Mouse (Mus musculus) limb, embryonic 14.5 days (tissue): ENCODE measurements at regions not wholly inside any gene's neighbourhood (a gene's known extent, or its start where the extent isn't known, plus 50 kb on each side); places are given as distances from the start of the nearest gene placed in this dataset.

Source experiments
- ATAC-seq: fragments of 200-750 bp; cut with Nextera tagmentation; 2 replicates; pipeline ENCODE4 v1.8.0; 2017; ENCODE audit warnings: low read depth, moderate number of reproducible peaks, moderate TSS enrichment; ENCODE audit not compliant: low FRiP score
- DNase-seq: peaks from one replicate; pipeline ENCODE4 v3.0.0-alpha.2; 2015; ENCODE audit warnings: low spot score
- H3K27ac ChIP-seq: fragments of 300-500 bp; sonication (generic); replicated peaks from 2 replicates; pipeline ENCODE4 v1.5.1; 2014; ENCODE audit warnings: low read depth, mild to moderate bottlenecking, low read length, moderate library complexity, mixed read lengths
- H3K27me3 ChIP-seq: fragments of 300-500 bp; sonication (generic); 2 replicates; pipeline ENCODE4 v1.6.1; 2014; ENCODE audit warnings: low read length, mixed read lengths; ENCODE audit not compliant: control insufficient read depth, insufficient read depth
- H3K36me3 ChIP-seq: fragments of 300-500 bp; sonication (generic); 2 replicates; pipeline ENCODE4 v1.6.1; 2014; ENCODE audit warnings: mild to moderate bottlenecking, low read length, moderate library complexity, mixed read lengths; ENCODE audit not compliant: control insufficient read depth, insufficient read depth
- H3K4me1 ChIP-seq: fragments of 300-500 bp; sonication (generic); 2 replicates; pipeline ENCODE4 v1.6.1; 2014; ENCODE audit warnings: antibody characterized with exemption, low read length, mixed read lengths; ENCODE audit not compliant: control insufficient read depth, insufficient read depth
- H3K4me2 ChIP-seq: fragments of 300-500 bp; sonication (generic); replicated peaks from 2 replicates; pipeline ENCODE4 v1.6.1; 2014; ENCODE audit warnings: low read depth, mild to moderate bottlenecking, low read length, moderate library complexity; ENCODE audit not compliant: severe bottlenecking
- H3K4me3 ChIP-seq: fragments of 300-500 bp; sonication (generic); replicated peaks from 2 replicates; pipeline ENCODE4 v1.5.1; 2014; ENCODE audit warnings: low read length
- H3K9ac ChIP-seq: fragments of 300-500 bp; sonication (generic); 2 replicates; pipeline ENCODE4 v1.6.1; 2014; ENCODE audit warnings: mild to moderate bottlenecking, low read depth, low read length, moderate library complexity; ENCODE audit not compliant: severe bottlenecking
- H3K9me3 ChIP-seq: fragments of 300-500 bp; sonication (generic); 2 replicates; pipeline ENCODE4 v1.6.1; 2016; ENCODE audit warnings: low read length; ENCODE audit not compliant: control insufficient read depth
- POLR2A ChIP-seq: fragments of 200-500 bp; IDR thresholded peaks from 2 replicates; pipeline ENCODE4 v1.8.0; 2012; ENCODE audit warnings: inconsistent platforms, mild to moderate bottlenecking, moderate library complexity, borderline replicate concordance; ENCODE audit not compliant: insufficient read depth, insufficient read length; ENCODE audit errors: extremely low read depth
- WGBS: fragments of 180-500 bp; shearing (Covaris S2); extraction: QIAGEN DNeasy Blood & Tissue Kit; methylation state at CpG from one replicate; pipeline ENCODE4 v1.1.7; 2014; 5-methylcytosine and 5-hydroxymethylcytosine counted together

DNA sequence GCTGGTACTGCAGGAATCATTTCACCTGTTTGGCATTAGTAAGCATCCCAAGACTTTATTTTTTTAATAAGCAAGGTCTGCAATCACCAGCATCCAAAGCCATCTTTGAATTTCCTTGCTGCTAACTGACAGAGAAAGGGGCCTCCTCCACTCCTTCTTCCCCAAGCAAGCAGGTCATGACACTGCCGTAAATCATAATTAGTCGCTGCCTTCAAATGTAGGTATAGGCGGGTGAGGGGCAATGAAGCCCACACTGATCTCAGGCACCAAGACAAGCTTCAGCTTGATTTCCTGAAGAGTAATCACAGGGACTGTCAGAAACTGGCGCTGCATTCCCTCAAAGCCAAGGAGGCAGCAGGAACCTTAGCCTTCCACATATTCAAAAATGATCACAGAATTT, 73.3 kb upstream of the Ptprt start:
- Histone ChIP-seq H3K4me1 (no peaks in the 10 kb centered on the region), H3K27me3 (no peaks in the 10 kb centered on the region), H3K9me3 (no peaks in the 10 kb centered on the region), H3K9ac (no peak overlapping the region), H3K36me3 (no peaks in the 10 kb centered on the region), H3K4me3 (no peak overlapping the region), H3K27ac (no peak overlapping the region), H3K4me2 (no peak overlapping the region)
- DNase-seq: no peak
- no peak for ATAC-seq
- TF ChIP-seq POLR2A: no peak
- WGBS: 44% methylated on average over 4 of the region's 4 CpGs

DNA sequence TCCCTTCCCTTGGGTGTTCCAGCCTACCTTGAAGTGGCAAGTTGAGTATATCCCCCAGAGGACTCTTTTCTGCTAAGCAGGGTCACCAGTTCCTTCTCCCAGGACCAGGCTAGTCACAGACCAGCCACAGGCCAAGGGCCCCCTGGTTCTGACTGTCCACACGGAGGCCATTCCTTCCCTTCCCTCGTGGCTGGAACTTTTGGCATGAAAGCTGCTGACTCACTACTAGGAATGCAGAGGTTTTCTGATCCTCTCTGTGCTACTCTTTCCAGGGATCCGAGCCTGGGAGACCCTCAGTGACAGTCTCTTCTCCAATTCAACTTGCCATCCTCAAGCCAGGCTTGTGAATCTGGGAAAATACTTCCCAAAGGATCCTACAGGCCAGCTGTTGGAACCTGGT, 59.1 kb upstream of the Ptprt start:
- no peaks in the 10 kb centered on the region for H3K27me3 ChIP-seq
- no peaks in the 10 kb centered on the region for H3K36me3 ChIP-seq
- no peak for ATAC-seq
- no peaks in the 10 kb centered on the region for H3K9me3 ChIP-seq
- no peaks in the 10 kb centered on the region for H3K4me1 ChIP-seq
- H3K4me3 ChIP-seq: no peak overlapping the region
- H3K4me2 ChIP-seq: no peak overlapping the region
- no peak overlapping the region for H3K27ac ChIP-seq
- TF ChIP-seq POLR2A: no peak
- H3K9ac ChIP-seq: no peak overlapping the region
- DNase-seq: no peak
- 47% methylated on average over 3 of the region's 3 CpGs for WGBS

DNA sequence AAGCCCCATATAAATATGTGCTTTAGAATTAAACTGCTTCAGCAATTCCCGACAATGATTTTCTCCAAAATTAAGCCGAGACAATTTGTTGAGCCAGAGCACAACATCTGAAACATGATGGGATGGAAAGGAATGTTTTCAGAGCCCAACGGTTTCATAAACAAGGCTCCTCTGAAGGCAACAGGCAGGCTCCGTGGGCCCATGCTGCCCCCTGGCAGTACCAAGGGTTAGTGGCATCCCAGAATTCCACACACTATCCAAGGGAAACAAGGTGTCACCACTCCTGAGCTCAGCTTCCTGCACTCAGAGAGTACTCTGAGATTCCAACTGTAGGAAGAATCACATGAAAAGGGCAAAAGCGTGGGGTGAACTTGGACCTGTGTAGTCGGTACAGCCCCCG, 57.5 kb upstream of the Ptprt start:
- Histone ChIP-seq H3K4me3 (no peak overlapping the region), H3K27ac (no peak overlapping the region), H3K9ac (no peak overlapping the region), H3K36me3 (no peaks in the 10 kb centered on the region), H3K9me3 (no peaks in the 10 kb centered on the region), H3K4me2 (no peak overlapping the region), H3K27me3 (no peaks in the 10 kb centered on the region), H3K4me1 (no peaks in the 10 kb centered on the region)
- DNase-seq: no peak
- no peak for TF ChIP-seq POLR2A
- ATAC-seq: no peak
- 73% methylated on average over 7 of the region's 7 CpGs for WGBS

DNA sequence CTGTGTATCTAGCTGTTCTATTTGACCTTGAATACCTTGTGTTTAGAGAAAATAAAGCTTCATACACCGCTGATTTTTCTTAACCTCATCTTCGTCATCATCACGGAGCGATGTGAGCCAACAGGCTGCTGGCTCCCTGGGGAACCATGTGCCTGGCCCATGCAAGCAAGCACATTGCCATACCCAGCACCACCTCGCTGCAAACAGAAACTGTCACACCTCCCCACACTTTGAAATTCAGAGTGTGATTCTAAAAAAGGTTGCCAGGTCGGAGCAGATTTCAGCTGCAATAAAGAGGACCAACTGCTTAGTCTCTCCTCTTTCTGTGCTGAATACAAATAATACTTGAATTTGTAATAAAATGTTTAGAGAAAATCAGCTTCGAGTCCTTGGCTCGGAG, 54.0 kb upstream of the Ptprt start:
- Histone ChIP-seq H3K27me3 (no peaks in the 10 kb centered on the region), H3K4me1 (no peaks in the 10 kb centered on the region), H3K9me3 (no peaks in the 10 kb centered on the region), H3K4me2 (no peak overlapping the region), H3K27ac (no peak overlapping the region), H3K9ac (no peak overlapping the region), H3K36me3 (no peaks in the 10 kb centered on the region), H3K4me3 (no peak overlapping the region)
- DNase-seq (no peak), ATAC-seq (no peak)
- no peak for TF ChIP-seq POLR2A
- 72% methylated on average over 8 of the region's 8 CpGs for WGBS

DNA sequence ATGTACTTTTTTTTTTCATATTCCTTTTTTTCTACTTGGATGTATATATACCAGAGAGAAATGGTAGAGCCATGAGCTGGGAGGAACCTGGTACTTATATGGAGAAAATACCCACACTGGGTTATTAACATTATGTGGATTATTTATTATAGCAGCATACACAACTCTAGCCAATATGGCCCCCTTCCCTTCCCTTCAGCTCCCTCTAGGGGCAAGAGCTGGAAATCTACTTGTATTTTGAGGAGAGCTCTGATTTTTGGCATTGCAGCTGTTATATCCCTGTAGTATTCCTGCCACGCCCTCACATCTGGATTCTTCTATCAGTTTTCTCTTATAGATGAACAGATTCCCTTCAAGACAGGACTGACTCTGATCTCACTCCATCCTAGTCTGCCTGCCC, 52.0 kb upstream of the Ptprt start:
- no peak for DNase-seq
- H3K4me3 ChIP-seq: no peak overlapping the region
- H3K36me3 ChIP-seq: no peaks in the 10 kb centered on the region
- H3K27me3 ChIP-seq: no peaks in the 10 kb centered on the region
- H3K9ac ChIP-seq: no peak overlapping the region
- 67% methylated on average over 1 of the region's 1 CpGs for WGBS
- H3K4me1 ChIP-seq: no peaks in the 10 kb centered on the region
- H3K9me3 ChIP-seq: no peaks in the 10 kb centered on the region
- H3K27ac ChIP-seq: no peak overlapping the region
- TF ChIP-seq POLR2A: no peak
- no peak overlapping the region for H3K4me2 ChIP-seq
- ATAC-seq: no peak

DNA sequence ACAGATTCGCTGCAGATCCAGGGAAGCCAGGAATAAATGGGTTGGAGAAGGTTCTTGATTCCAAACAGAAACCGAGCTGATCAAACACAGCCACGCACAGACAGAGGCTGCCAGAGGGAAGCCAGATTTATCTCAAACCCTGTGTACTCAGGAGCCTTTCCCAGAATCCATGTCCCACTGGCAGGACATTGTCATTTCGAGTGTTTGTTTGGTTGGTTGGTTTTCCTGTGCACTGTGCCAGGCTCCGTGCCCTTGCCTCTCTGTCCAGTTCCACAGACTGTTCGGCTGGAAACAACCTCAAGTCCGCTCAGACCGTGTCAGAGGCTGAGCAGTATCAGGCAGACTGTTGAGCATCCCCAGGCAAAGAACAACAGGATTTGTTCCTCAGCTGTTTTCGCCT, 51.4 kb upstream of the Ptprt start:
- H3K27me3 ChIP-seq: no peaks in the 10 kb centered on the region
- no peak overlapping the region for H3K9ac ChIP-seq
- H3K4me3 ChIP-seq: no peak overlapping the region
- no peaks in the 10 kb centered on the region for H3K9me3 ChIP-seq
- ATAC-seq (no peak), DNase-seq (no peak)
- H3K4me1 ChIP-seq: no peaks in the 10 kb centered on the region
- no peak overlapping the region for H3K27ac ChIP-seq
- no peaks in the 10 kb centered on the region for H3K36me3 ChIP-seq
- 95% methylated on average over 9 of the region's 9 CpGs for WGBS
- H3K4me2 ChIP-seq: no peak overlapping the region
- no peak for TF ChIP-seq POLR2A
